Mouse (Mus musculus): ENCODE measurements around the gene Fbxl19. TPM values are rescaled to one million over a fixed set of nuclear protein-coding genes. Genes with fewer than 3 reads are reported as not detected.
A peak's percentile ranks its signal among the peaks of the same experiment; 100 is the strongest.

Fbxl19 gene
- polyA plus RNA-seq, 1 experiment = 17.4 TPM

- Histone ChIP-seq H3K27me3 (ENCODE audit: control insufficient read depth, insufficient read depth, low read length) (no peaks in the 10 kb centered on the region), H3K4me3 (ENCODE audit: extremely low read depth, insufficient read depth, insufficient read length) (peak overlapping the region; percentile 67), H3K36me3 (ENCODE audit: control insufficient read depth, insufficient read depth, low read length) (peaks cover 4% of the 10 kb centered on the region), H3K27ac (ENCODE audit: insufficient read depth, low read length) (peak overlapping the region; percentile 69), H3K4me1 (ENCODE audit: control insufficient read depth, insufficient read depth, insufficient read length) (peaks cover 7% of the 10 kb centered on the region; the same call in 1 of the 2 replicates)
- 26% methylated on average over 22 of the region's 22 CpGs for WGBS
- TF ChIP-seq POLR2A (IDR thresholded peaks at IDR 0.05; ENCODE audit: low read depth, low read length) = no peak
- no peak for TF ChIP-seq CTCF (IDR thresholded peaks at IDR 0.05; ENCODE audit: extremely low read depth, insufficient read depth, insufficient read length, insufficient replicate concordance)
- no peak for DNase-seq (ENCODE audit: low read depth in 1 of 2, low spot score in 2 of 2)
Measured at GRCm38 (mm10) chr7:127707045-127707956, 37.0 kb upstream of the Fbxl19 start.

- Histone ChIP-seq H3K27me3 (ENCODE audit: control insufficient read depth, insufficient read depth, low read length) (no peaks in the 10 kb centered on the region), H3K36me3 (ENCODE audit: control insufficient read depth, insufficient read depth, low read length) (peaks cover 4% of the 10 kb centered on the region), H3K4me3 (ENCODE audit: extremely low read depth, insufficient read depth, insufficient read length) (peak overlapping the region; percentile 67), H3K27ac (ENCODE audit: insufficient read depth, low read length) (peak overlapping the region; percentile 69), H3K4me1 (ENCODE audit: control insufficient read depth, insufficient read depth, insufficient read length) (peaks cover 7% of the 10 kb centered on the region; the same call in 1 of the 2 replicates)
- 0% methylated on average over 5 of the region's 5 CpGs for WGBS
- no peak for DNase-seq (ENCODE audit: low read depth in 1 of 2, low spot score in 2 of 2)
- TF ChIP-seq POLR2A (IDR thresholded peaks at IDR 0.05; ENCODE audit: low read depth, low read length) = no peak
- no peak for TF ChIP-seq CTCF (IDR thresholded peaks at IDR 0.05; ENCODE audit: extremely low read depth, insufficient read depth, insufficient read length, insufficient replicate concordance)
Measured at GRCm38 (mm10) chr7:127707957-127708206, 36.5 kb upstream of the Fbxl19 start.

GRCm38 (mm10) chr7:127708207-127709078 is 35.9 kb upstream of the Fbxl19 start, which contains the start of gene Bcl7c:
Gene Bcl7c (minus strand): TSS chr7:127708933.
- TF ChIP-seq CTCF (IDR thresholded peaks at IDR 0.05; ENCODE audit: extremely low read depth, insufficient read depth, insufficient read length, insufficient replicate concordance) = peak; percentile 57; the same call in 1 of the 2 replicates
- no peak for TF ChIP-seq POLR2A (IDR thresholded peaks at IDR 0.05; ENCODE audit: low read depth, low read length)
- H3K27ac ChIP-seq (ENCODE audit: insufficient read depth, low read length) = peak within 1 kb of the TSS; percentile 69
- no peaks in the 10 kb centered on the region for H3K27me3 ChIP-seq (ENCODE audit: control insufficient read depth, insufficient read depth, low read length)
- H3K4me1 ChIP-seq (ENCODE audit: control insufficient read depth, insufficient read depth, insufficient read length) = peaks cover 12% of the 10 kb centered on the region
- 2% methylated on average over 88 of the region's 90 CpGs for WGBS
- H3K36me3 ChIP-seq (ENCODE audit: control insufficient read depth, insufficient read depth, low read length) = peaks cover 4% of the 10 kb centered on the region
- H3K4me3 ChIP-seq (ENCODE audit: extremely low read depth, insufficient read depth, insufficient read length) = peak within 1 kb of the TSS; percentile 67
- peak; percentile 62 to 82 for DNase-seq (ENCODE audit: low read depth in 1 of 2, low spot score in 2 of 2)

DNA sequence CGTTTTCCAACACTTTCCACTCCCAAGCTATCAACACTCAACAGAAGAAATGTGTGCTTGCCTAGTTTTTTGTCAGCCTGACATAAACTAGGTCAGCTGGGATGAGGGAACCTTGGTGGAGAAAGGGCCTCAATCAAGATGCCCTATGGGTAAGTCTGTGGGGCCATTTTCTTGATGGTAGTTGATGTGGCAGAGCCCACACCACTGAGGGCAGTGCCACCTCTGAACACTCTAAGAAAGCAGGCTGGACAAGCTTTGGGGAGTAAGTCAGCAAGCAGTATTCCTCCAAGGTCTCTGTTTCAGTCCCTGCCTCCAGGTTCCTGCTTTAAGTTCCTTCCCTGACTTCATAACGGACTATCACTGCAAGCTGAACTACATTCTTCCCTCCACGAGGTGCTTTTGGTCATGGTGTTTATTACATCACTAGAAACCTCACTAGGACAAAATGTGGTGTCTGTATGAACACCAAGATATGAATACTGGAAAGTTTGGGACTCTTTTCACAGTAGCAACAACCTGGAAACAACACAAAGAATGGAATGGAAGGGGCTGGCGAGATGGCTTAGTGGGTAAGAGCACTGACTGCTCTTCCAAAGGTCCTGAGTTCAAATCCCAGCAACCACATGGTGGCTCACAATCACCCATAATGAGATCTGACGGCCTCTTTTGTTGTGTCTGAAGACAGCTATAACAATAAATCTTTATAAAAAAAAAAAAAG is 34.9 kb upstream of the Fbxl19 start:
- Histone ChIP-seq H3K4me1 (ENCODE audit: control insufficient read depth, insufficient read depth, insufficient read length) (peaks cover 12% of the 10 kb centered on the region), H3K4me3 (ENCODE audit: extremely low read depth, insufficient read depth, insufficient read length) (no peak overlapping the region), H3K27me3 (ENCODE audit: control insufficient read depth, insufficient read depth, low read length) (no peaks in the 10 kb centered on the region), H3K27ac (ENCODE audit: insufficient read depth, low read length) (no peak overlapping the region), H3K36me3 (ENCODE audit: control insufficient read depth, insufficient read depth, low read length) (peaks cover 4% of the 10 kb centered on the region)
- DNase-seq (ENCODE audit: low read depth in 1 of 2, low spot score in 2 of 2) = no peak
- TF ChIP-seq CTCF (IDR thresholded peaks at IDR 0.05; ENCODE audit: extremely low read depth, insufficient read depth, insufficient read length, insufficient replicate concordance) = no peak
- TF ChIP-seq POLR2A (IDR thresholded peaks at IDR 0.05; ENCODE audit: low read depth, low read length) = no peak
- 68% methylated on average over 5 of the region's 5 CpGs for WGBS

GRCm38 (mm10) chr7:127711031-127711430 is 33.3 kb upstream of the Fbxl19 start:
- WGBS = 77% methylated on average over 3 of the region's 3 CpGs
- Histone ChIP-seq H3K27ac (ENCODE audit: insufficient read depth, low read length) (no peak overlapping the region), H3K4me3 (ENCODE audit: extremely low read depth, insufficient read depth, insufficient read length) (no peak overlapping the region), H3K4me1 (ENCODE audit: control insufficient read depth, insufficient read depth, insufficient read length) (peaks cover 12% of the 10 kb centered on the region), H3K27me3 (ENCODE audit: control insufficient read depth, insufficient read depth, low read length) (no peaks in the 10 kb centered on the region), H3K36me3 (ENCODE audit: control insufficient read depth, insufficient read depth, low read length) (peaks cover under 1% of the 10 kb centered on the region; the same call in 1 of the 2 replicates)
- no peak for DNase-seq (ENCODE audit: low read depth in 1 of 2, low spot score in 2 of 2)
- TF ChIP-seq POLR2A (IDR thresholded peaks at IDR 0.05; ENCODE audit: low read depth, low read length) (no peak), CTCF (IDR thresholded peaks at IDR 0.05; ENCODE audit: extremely low read depth, insufficient read depth, insufficient read length, insufficient replicate concordance) (no peak)

DNA sequence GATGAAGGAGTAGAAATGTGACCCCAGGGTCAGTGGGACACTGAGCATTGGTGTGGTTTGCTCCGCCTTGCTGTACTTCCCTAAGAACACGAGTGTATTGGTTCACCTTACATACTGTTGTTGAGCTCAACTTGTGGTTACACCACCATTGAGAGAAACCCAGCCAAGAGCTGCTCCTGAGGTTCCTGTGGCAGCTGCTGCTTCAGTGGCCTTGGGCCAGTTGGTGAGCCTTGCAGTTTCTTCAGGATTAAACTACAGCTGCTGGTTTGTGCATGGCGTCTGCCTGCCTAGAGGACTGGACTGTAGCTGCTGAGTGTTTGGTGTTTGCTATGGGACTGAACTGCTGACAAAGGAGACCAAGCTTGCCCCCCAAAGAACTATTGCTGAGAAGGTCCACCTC is 32.9 kb upstream of the Fbxl19 start:
- Histone ChIP-seq H3K27ac (ENCODE audit: insufficient read depth, low read length) (no peak overlapping the region), H3K27me3 (ENCODE audit: control insufficient read depth, insufficient read depth, low read length) (no peaks in the 10 kb centered on the region), H3K4me3 (ENCODE audit: extremely low read depth, insufficient read depth, insufficient read length) (no peak overlapping the region), H3K4me1 (ENCODE audit: control insufficient read depth, insufficient read depth, insufficient read length) (peaks cover 12% of the 10 kb centered on the region), H3K36me3 (ENCODE audit: control insufficient read depth, insufficient read depth, low read length) (no peaks in the 10 kb centered on the region; the same call in 1 of the 2 replicates)
- DNase-seq (ENCODE audit: low read depth in 1 of 2, low spot score in 2 of 2) = no peak
- TF ChIP-seq POLR2A (IDR thresholded peaks at IDR 0.05; ENCODE audit: low read depth, low read length) (no peak), CTCF (IDR thresholded peaks at IDR 0.05; ENCODE audit: extremely low read depth, insufficient read depth, insufficient read length, insufficient replicate concordance) (no peak)
- 37% methylated on average over 3 of the region's 3 CpGs for WGBS

All from spleen, adult 2 months (tissue).